Mouse (Mus musculus) myocyte (in vitro differentiated cells): Measurements from ENCODE around the gene C1qb.

ENCODE experiments used
- CEBPB ChIP-seq: IDR thresholded peaks from 2 replicates; pipeline ENCODE4 v1.6.1; 2011; ENCODE audit warnings: mild to moderate bottlenecking, moderate library complexity; ENCODE audit not compliant: poor library complexity, insufficient read depth, severe bottlenecking
- E2F4 ChIP-seq: IDR thresholded peaks from one replicate; pipeline ENCODE4 v1.6.1; 2011; ENCODE audit warnings: mild to moderate bottlenecking, control low read depth, moderate library complexity; ENCODE audit not compliant: insufficient read depth
- MAX ChIP-seq: IDR thresholded peaks from one replicate; pipeline ENCODE4 v1.6.1; 2011; ENCODE audit warnings: low read depth, mild to moderate bottlenecking, control low read depth
- MYOD1 ChIP-seq, 3 experiments: IDR thresholded peaks; one replicate each; pipeline ENCODE4 v1.6.1; 2011; ENCODE audit warnings: control low read depth in 2 of 3, low read depth in 2 of 3, mild to moderate bottlenecking in 2 of 3, moderate library complexity in 1 of 3; ENCODE audit not compliant: insufficient read length in 2 of 3, control insufficient read depth in 1 of 3
- MYOG ChIP-seq, 3 experiments: IDR thresholded peaks; one replicate each; pipeline ENCODE4 v1.6.1; 2011; ENCODE audit warnings: control low read depth in 2 of 3, low read depth in 2 of 3, mild to moderate bottlenecking in 2 of 3; ENCODE audit not compliant: insufficient read length in 2 of 3, control insufficient read depth in 1 of 3, insufficient read depth in 1 of 3
- POLR2A ChIP-seq: IDR thresholded peaks from one replicate; pipeline ENCODE4 v1.6.1; 2011; ENCODE audit warnings: low read depth, mild to moderate bottlenecking, control low read depth, moderate library complexity; ENCODE audit not compliant: insufficient read length
- POLR2AphosphoS2 ChIP-seq: IDR thresholded peaks from one replicate; pipeline ENCODE4 v1.6.1; 2011; ENCODE audit warnings: low read depth, control low read depth; ENCODE audit not compliant: insufficient read length
- REST ChIP-seq: IDR thresholded peaks from one replicate; pipeline ENCODE4 v1.6.1; 2011; ENCODE audit warnings: mild to moderate bottlenecking, control low read depth, moderate library complexity; ENCODE audit not compliant: insufficient read depth, insufficient read length
- SRF ChIP-seq: IDR thresholded peaks from one replicate; pipeline ENCODE4 v1.6.1; 2011; ENCODE audit warnings: low read depth; ENCODE audit not compliant: control insufficient read depth, insufficient read length
- TCF12 ChIP-seq: IDR thresholded peaks from one replicate; pipeline ENCODE4 v1.6.1; 2011; ENCODE audit warnings: mild to moderate bottlenecking, control low read depth; ENCODE audit not compliant: poor library complexity, insufficient read depth, severe bottlenecking
- TCF3 ChIP-seq: IDR thresholded peaks from one replicate; pipeline ENCODE4 v1.6.1; 2011; ENCODE audit warnings: low read depth, control low read depth; ENCODE audit not compliant: insufficient read length
- USF1 ChIP-seq: IDR thresholded peaks from one replicate; pipeline ENCODE4 v1.6.1; 2011; ENCODE audit warnings: low read depth, mild to moderate bottlenecking, control low read depth, moderate library complexity

GRCm38 (mm10) chr4:136830272-136830823 is 55.6 kb downstream of the C1qb start:
- TF ChIP-seq POLR2A: no peak
- no peak for TF ChIP-seq TCF12
- no peak for TF ChIP-seq MYOD1 (IDR thresholded peaks at IDR 0.05; ENCODE audit: control insufficient read depth in 1 of 3, insufficient read length in 2 of 3, low read depth in 2 of 3)
- TF ChIP-seq CEBPB: no peak
- no peak for TF ChIP-seq E2F4
- TF ChIP-seq MYOG (IDR thresholded peaks at IDR 0.05; ENCODE audit: control insufficient read depth in 1 of 3, insufficient read depth in 1 of 3, insufficient read length in 2 of 3, low read depth in 2 of 3): no peak
- no peak for TF ChIP-seq USF1
- TF ChIP-seq POLR2AphosphoS2: no peak
- no peak for TF ChIP-seq TCF3
- TF ChIP-seq MAX: no peak
- TF ChIP-seq SRF: no peak
- TF ChIP-seq REST: no peak
